Mouse (Mus musculus) spleen, adult 12 weeks (tissue): ENCODE results near the gene Ccn5.

ENCODE experiments used
- DNase-seq: peaks from one replicate; pipeline ENCODE4 v3.0.0; 2022; ENCODE audit warnings: low spot score

Ccn5 gene

DNA sequence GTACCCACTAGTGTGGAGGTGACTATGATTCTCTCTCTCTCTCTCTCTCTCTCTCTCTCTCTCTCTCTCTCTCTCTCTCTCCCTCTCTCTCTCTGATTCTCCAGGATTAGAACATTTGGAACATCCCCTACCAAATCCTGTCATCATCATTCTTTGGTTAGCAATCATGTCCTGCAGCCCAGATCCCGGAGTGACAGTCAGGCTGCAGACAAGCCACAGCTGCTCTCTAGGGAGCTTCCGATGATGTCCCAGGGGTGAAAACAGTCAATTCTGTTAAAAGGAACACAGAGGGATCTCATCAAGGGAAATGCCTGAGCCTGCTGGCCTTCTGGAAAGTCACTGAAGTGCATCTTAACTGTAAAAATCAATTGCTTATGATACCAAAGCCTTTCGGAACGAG is 21.4 kb downstream of the Ccn5 start:
- no peak for DNase-seq

DNA sequence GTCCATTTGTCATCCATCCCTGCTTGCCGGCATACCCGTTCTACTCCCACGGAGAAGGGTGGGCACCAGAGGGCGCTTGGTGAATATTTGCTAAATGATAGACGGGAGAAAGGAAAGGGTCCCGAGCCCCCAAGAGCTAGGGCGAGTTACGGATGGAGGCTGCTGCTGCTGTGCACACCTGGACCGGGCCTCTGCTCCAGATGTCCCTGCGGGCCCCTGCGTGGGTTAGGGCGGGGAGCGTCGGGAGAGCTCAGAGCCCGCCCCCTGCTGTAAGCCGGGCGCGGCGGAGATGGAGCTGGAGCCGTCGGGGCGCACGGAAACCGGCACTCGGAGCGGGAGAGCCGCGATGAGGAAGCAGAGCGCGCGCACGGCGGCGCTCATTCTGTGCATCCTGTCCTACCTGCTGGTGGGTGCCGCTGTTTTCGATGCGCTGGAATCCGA is 32.8 kb downstream of the Ccn5 start, which contains the start of gene Kcnk15:
Gene Kcnk15, plus strand, starts transcription at position 191 of the 441 bp plus-strand sequence.
- DNase-seq, result no peak

- DNase-seq, result no peak
These were observed 36.6 kb downstream of the Ccn5 start for GRCm38 (mm10) chr2:163857233-163857632.

DNA sequence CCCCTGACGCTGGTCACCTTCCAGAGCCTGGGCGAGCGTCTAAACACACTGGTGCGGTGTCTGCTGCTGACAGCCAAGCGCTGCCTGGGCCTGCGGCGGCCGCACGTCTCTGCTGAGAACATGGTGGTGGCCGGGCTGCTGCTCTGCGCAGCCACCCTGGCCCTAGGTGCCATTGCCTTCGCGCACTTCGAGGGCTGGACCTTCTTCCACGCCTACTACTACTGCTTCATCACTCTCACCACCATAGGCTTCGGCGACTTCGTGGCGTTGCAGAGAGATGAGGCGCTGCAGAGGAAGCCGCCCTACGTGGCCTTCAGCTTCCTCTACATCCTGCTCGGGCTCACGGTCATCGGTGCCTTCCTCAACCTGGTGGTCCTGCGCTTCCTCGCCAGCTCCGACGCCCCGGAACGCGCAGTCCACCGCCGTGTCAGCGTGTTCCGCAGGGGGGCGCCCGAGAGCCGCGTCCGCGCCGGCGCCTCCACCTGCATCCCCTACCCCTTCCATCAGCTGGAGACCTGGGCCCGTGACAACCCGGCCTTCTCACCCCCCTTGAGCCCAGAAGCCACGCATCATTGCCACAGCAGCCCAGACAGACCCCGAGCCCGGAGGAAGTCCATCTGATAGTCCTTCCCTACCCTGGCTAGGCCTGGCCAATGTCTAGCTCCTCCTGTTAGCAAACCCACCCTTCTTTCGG is 37.7 kb downstream of the Ccn5 start:
- no peak for DNase-seq

DNA sequence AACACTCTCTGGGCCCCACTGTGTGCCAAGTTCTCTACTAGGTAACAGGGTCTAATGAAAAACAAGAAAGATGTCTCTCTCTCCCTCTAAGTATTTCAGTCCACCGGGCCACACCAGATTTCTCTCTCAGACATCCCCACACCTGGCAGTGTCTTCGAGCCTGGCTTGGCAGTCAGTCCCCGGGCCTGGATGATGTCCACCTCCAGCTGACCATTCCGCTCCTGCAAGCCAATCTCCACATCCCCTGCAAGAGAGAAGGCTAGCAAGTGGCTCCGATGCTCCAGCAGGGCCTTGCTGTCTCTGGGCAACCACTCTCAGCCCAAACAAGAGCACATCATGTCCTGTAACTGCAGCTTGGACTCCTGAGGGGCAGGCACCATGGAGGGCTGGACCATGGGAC is 44.6 kb downstream of the Ccn5 start:
- DNase-seq, result no peak

DNA sequence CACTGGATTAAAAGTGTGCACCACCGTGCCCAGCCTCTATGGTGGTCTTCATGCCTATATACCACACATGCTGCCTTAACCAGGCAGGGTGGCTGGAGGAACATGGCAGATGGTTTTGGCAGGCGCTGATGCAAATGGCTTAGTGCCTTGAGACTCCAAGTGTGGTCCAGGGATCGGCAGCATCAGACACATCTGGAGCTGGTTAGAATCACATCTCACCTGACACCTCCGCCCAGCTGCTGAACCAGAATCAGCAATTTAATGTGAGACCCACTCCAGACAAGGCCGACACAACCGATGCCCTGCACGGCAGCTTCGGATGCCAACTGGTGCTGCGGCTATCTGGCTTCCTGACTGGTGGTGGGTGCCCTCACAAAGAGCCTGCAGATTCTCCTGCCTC is 45.4 kb downstream of the Ccn5 start:
- DNase-seq, result no peak

- no peak for DNase-seq
These were observed 49.1 kb downstream of the Ccn5 start for GRCm38 (mm10) chr2:163869783-163870182.

DNA sequence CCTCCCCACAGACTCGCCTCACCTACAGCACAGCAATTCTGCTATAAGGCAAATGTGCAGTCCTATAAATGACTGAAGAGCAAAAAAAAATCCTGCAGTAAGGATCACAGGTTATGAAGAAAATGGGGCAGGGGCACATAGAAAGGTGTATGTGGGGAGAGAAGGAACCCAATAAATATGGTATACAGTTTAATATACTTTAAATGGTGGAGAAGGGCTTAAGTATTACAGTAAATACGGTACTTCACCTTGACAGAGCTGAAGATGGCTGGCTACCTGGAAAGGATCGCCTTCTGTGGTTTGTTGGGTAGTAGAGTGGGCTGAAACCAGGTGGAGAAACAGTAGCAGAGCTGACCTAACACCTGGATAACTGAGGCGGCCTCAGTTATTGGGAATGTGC is 50.6 kb downstream of the Ccn5 start:
- no peak for DNase-seq

- no peak for DNase-seq
These were observed 51.2 kb downstream of the Ccn5 start for GRCm38 (mm10) chr2:163871906-163872305.

DNA sequence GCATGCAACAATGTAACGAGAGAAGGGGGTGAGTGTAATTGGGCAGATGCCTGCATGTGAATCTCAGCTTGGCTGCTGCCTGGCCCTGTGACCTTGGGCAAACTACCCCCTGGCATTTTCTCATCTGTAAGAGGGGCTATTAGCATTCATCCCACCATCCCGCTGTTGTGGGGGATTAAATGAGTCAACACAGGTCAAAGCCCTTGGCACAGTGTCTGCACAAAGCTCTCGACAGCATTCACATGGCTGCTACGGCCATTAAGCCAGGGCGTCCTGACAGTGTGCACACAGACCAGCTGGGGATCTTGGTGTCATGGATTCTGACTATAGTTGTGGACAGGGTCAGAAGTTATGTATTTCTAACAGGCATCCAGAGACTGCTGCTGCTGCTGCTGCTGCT is 54.2 kb downstream of the Ccn5 start:
- no peak for DNase-seq

DNA sequence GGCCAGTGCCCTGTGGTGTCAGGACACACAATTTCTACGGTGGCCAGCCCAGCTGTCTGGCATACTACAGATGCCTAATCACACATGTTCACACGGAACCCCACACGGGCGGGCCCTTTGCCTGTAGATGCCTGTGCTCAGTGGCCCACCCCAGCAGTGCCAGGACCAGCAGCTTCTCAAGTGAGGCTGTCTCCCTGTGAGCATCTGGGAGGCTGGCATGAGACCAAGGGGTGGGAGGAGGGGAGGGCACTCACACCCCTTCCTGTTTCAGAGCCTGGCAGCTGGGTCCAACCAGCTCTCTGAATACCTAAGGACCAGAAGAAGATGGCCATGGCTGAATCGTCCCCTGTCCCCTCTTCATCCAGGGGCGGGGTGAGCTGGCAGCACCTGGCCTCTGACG is 54.8 kb downstream of the Ccn5 start:
- DNase-seq, result no peak

DNA sequence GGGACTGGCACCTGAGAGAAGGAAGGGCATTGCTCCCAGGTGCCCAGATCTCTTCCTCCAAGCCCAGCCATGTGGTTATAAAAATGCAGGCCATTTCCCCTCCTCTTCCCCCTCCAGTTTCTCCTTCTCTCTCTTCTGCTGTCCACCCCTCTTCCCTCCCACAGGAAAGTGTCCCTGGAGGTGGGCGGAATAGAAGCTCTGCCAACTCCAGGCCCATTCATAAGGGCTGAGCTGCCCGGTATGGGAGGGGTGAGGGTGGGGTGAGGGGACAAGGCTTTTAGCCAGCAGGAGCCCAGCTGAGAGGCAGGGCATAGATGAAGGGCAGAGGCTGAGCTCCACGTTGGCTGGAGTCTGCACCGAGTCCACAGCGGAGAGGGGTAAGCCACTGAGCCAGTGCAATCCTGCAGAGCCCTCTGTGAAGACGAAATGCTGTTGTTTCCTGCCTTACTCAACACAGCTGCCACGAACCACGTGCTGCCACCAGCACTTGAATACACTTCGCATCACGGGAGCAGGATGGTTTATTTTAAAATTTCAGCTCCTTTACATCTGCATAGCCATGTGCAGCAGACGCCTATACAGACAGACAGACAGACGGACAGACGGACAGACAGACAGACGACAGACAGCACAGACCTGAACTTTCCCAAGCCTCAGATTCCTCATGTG is 56.3 kb downstream of the Ccn5 start:
- no peak for DNase-seq

DNA sequence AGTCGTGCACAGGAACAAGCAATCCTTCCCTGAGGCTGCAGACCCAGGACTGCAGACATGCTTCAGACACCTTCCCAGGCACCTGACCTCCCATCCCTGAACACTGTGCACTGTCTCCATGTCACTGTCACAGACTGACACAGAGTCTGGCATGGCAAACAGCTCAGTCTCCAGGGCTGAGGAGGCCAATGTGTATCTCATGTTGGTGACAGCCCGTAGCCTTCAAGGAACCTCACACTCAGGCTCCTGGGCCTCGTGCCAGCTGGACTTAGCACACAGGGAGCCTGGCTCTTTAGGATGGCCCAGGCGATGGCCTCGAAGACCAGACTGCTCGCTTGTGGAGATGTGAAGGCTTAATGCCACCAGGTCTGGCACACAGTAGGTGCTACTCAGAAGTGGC is 60.2 kb downstream of the Ccn5 start:
- no peak for DNase-seq
